Mouse (Mus musculus): ENCODE data around the gene Gtf2h1. TPM values are rescaled to one million over a fixed set of nuclear protein-coding genes. Genes with fewer than 3 reads are reported as not detected.

Gtf2h1 gene
- polyA plus RNA-seq, 2 experiments, result 13.4 to 27.8 TPM

DNA sequence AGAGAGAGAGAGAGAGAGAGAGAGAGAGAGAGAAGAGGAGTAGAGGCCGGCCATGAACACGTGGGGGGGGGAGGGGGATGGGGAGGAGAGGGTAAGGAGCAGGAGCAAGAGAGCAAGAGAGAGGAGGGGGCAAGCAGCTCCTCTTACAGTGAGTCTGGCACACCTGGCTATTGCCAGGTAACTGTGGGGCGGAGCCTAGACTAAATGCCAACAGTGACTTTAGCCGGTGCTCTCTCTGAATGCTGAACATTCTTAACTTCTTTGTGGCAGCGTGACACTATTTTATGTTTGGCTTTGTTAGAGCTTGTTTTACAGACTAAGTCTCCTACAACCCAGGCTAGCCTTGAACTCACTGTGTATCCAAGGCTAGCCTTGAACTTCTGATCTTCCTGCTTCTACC, 46.4 kb downstream of the Gtf2h1 start:
- no peak for ATAC-seq (ENCODE audit: insufficient read depth)
- 41% methylated on average over 4 of the region's 5 CpGs for WGBS (ENCODE audit: insufficient replicate concordance)

GRCm38 (mm10) chr7:46843576-46843975, 47.7 kb downstream of the Gtf2h1 start:
- Histone ChIP-seq H3K36me3 (replicated peaks; ENCODE audit: control insufficient read depth, insufficient read depth, low read depth) (peaks cover 11% of the 10 kb centered on the region), H3K4me1 (replicated peaks; ENCODE audit: control insufficient read depth in 2 of 2, insufficient read depth in 2 of 2, low read length in 1 of 2) (peaks cover 6 to 36% of the 10 kb centered on the region in 2 experiments), H3K9ac (replicated peaks) (no peak overlapping the region), H3K9me3 (ENCODE audit: control insufficient read depth, low read length) (no peaks in the 10 kb centered on the region), H3K4me2 (ENCODE audit: low read depth) (no peak overlapping the region), H3K27me3 (ENCODE audit: control insufficient read depth, insufficient read depth, low read length) (no peaks in the 10 kb centered on the region), H3K4me3 (ENCODE audit: insufficient read depth in 1 of 2, low read depth in 2 of 2, low read length in 2 of 2) (no peak overlapping the region), H3K27ac (no peak overlapping the region)
- TF ChIP-seq CTCF (IDR thresholded peaks at IDR 0.05; ENCODE audit: low read depth), result no peak
- TF ChIP-seq EP300 (IDR thresholded peaks at IDR 0.05; ENCODE audit: low read depth), result no peak
- WGBS (ENCODE audit: insufficient replicate concordance), result 75% methylated on average over 4 of the region's 4 CpGs
- DNase-seq (ENCODE audit: low read depth in 3 of 3, low spot score in 3 of 3), result no peak
- ATAC-seq (ENCODE audit: insufficient read depth), result no peak

More for the DNA sequence above, 46.4 kb downstream of the Gtf2h1 start:
- Histone ChIP-seq H3K4me2 (ENCODE audit: low read depth) (no peak overlapping the region), H3K9ac (replicated peaks) (no peak overlapping the region), H3K36me3 (replicated peaks; ENCODE audit: control insufficient read depth, insufficient read depth, low read depth) (no peaks in the 10 kb centered on the region), H3K27me3 (ENCODE audit: control insufficient read depth, insufficient read depth, low read length) (no peaks in the 10 kb centered on the region), H3K9me3 (ENCODE audit: control insufficient read depth, low read length) (no peaks in the 10 kb centered on the region), H3K27ac (no peak overlapping the region), H3K4me3 (ENCODE audit: insufficient read depth in 1 of 2, low read depth in 2 of 2, low read length in 2 of 2) (no peak overlapping the region), H3K4me1 (replicated peaks; ENCODE audit: control insufficient read depth in 2 of 2, insufficient read depth in 2 of 2, low read length in 1 of 2) (peaks cover 6 to 39% of the 10 kb centered on the region in 2 experiments)
- TF ChIP-seq EP300 (IDR thresholded peaks at IDR 0.05; ENCODE audit: low read depth) (no peak), CTCF (IDR thresholded peaks at IDR 0.05; ENCODE audit: low read depth) (no peak)
- DNase-seq (ENCODE audit: low read depth in 3 of 3, low spot score in 3 of 3), result no peak

- ATAC-seq (ENCODE audit: insufficient read depth) (peak; percentile 82), DNase-seq (ENCODE audit: low read depth in 3 of 3, low spot score in 3 of 3) (peak; percentile 67 to 71 (median 67))
- under 1% methylated on average over 51 of the region's 51 CpGs for WGBS (ENCODE audit: insufficient replicate concordance)
- H3K4me2 ChIP-seq (ENCODE audit: low read depth), result peak overlapping the region; percentile 68
- H3K27me3 ChIP-seq (ENCODE audit: control insufficient read depth, insufficient read depth, low read length), result no peaks in the 10 kb centered on the region
- peak overlapping the region; percentile 0; the same call in 1 of the 2 replicates for H3K27ac ChIP-seq
- H3K9ac ChIP-seq (replicated peaks), result peak overlapping the region; percentile 71
- H3K4me3 ChIP-seq (ENCODE audit: insufficient read depth in 1 of 2, low read depth in 2 of 2, low read length in 2 of 2), result peak overlapping the region; percentile 61 to 87
- no peak for TF ChIP-seq CTCF (IDR thresholded peaks at IDR 0.05; ENCODE audit: low read depth)
- 0 out of 2 replicates have a peak, but pooled peaks have one; percentile 25 for TF ChIP-seq EP300 (IDR thresholded peaks at IDR 0.05; ENCODE audit: low read depth)
- H3K4me1 ChIP-seq (replicated peaks; ENCODE audit: control insufficient read depth in 2 of 2, insufficient read depth in 2 of 2, low read length in 1 of 2), result peaks cover 0 to 19% of the 10 kb centered on the region in 2 experiments; a peak in 3 of 4 replicates
- H3K36me3 ChIP-seq (replicated peaks; ENCODE audit: control insufficient read depth, insufficient read depth, low read depth), result peaks cover 28% of the 10 kb centered on the region
- H3K9me3 ChIP-seq (ENCODE audit: control insufficient read depth, low read length), result no peaks in the 10 kb centered on the region
Measured at GRCm38 (mm10) chr7:46845211-46845977, 49.5 kb downstream of the Gtf2h1 start.

DNA sequence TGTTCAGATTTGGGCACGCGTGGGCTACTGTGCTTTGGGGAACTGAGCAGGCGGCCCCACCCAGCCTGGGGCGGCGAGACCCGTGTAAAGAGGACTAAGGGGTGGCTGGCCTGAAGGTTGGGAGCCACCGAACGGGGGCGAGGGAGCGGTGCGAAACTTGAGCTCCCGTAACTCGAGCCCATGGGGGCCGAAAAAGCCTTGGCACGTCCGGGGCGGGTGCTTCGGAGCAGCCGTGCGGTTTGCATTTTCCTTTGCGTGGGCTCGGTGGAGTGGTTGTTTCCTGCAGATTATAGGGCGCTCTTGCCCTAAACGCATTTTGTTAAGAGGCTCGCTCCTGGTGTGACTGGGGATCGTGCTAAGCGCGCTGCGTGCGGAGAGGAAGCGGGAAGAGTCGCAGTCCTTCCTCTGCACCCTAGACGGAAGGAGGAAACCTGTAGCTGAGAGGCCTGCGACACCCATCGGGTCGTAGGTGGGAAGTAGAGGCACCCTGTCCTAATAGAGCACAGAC, 50.1 kb downstream of the Gtf2h1 start:
- H3K4me1 ChIP-seq (replicated peaks; ENCODE audit: control insufficient read depth in 2 of 2, insufficient read depth in 2 of 2, low read length in 1 of 2), result peaks cover 0 to 15% of the 10 kb centered on the region in 2 experiments; a peak in 3 of 4 replicates
- peak overlapping the region; percentile 0 for H3K27ac ChIP-seq
- no peaks in the 10 kb centered on the region for H3K27me3 ChIP-seq (ENCODE audit: control insufficient read depth, insufficient read depth, low read length)
- H3K9ac ChIP-seq (replicated peaks), result peak overlapping the region; percentile 71
- H3K4me2 ChIP-seq (ENCODE audit: low read depth), result peak overlapping the region; percentile 68
- no peak for DNase-seq (ENCODE audit: low read depth in 3 of 3, low spot score in 3 of 3)
- peaks cover 32% of the 10 kb centered on the region for H3K36me3 ChIP-seq (replicated peaks; ENCODE audit: control insufficient read depth, insufficient read depth, low read depth)
- under 1% methylated on average over 36 of the region's 36 CpGs for WGBS (ENCODE audit: insufficient replicate concordance)
- TF ChIP-seq CTCF (IDR thresholded peaks at IDR 0.05; ENCODE audit: low read depth) (no peak), EP300 (IDR thresholded peaks at IDR 0.05; ENCODE audit: low read depth) (no peak)
- H3K9me3 ChIP-seq (ENCODE audit: control insufficient read depth, low read length), result no peaks in the 10 kb centered on the region
- peak; percentile 22; the same call in 1 of the 2 replicates for ATAC-seq (ENCODE audit: insufficient read depth)
- peak overlapping the region; percentile 61 to 87 for H3K4me3 ChIP-seq (ENCODE audit: insufficient read depth in 1 of 2, low read depth in 2 of 2, low read length in 2 of 2)
